Mouse (Mus musculus): Measurements from ENCODE around the gene Cops3.

DNA sequence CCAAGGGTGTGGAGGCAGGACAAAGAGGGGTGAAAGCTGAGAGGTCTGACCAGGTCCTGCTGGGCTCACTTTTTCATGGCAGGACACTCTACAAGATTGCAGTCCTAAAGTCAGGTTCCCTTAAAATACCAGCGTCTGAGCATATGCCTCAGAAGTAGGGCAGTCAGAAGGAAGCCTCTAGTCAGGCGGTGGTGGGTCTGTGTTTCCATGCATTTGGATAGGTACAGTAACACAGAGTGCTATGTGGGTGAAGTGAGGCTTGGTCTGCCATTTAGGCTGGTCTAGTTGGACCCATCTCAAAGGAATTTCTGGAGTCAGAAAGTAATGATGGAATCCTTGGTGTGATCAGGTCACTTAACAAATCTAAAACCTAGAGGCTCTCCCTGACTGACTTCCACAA lies 70.3 kb downstream of the Cops3 start:
- TF ChIP-seq CTCF (IDR thresholded peaks at IDR 0.05; ENCODE audit: low read depth) (no peak), EP300 (optimal IDR thresholded peaks at IDR 0.05) (no peak)

Measured in stomach, postnatal 0 days (tissue).